Mouse (Mus musculus): Measurements from ENCODE around the gene Plin5.

DNA sequence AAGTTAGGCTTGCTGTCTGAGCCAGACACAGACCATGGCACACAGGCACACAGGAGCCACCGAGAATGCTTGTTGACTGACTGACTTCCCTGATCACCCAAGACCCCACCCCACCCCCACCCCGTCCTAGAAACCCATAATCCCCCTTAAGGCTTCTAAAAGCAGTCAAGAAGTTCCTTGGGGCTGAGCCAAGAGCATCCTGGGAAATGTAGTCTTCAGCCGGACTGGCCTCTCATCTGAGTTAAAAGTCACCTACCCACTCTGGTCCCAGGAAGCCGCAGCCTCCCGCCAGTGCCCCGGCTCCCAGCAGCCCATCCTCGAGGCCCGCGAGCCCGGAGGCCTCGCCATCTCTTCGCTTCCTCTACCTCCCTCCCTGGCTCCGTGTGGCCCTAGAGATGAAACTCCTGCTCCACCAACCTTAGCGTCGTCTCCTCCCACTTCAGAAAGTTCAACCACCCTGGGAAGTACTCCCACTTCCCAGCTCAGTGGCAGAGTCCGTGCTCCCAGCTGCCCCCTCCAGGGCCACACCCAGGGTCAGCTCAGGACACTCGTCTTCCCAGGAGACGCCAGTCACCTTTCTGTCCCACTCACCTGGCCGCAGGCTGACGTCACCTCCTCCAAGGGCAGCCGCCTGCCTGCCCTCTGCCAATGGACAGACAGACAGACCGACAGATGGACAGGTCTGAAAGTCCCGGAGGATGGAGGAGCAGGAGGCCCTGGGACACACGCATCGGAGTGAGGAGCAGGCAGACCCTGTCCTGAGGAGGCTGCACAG is 20.6 kb upstream of the Plin5 start:
- TF ChIP-seq CTCF (IDR thresholded peaks at IDR 0.05; ENCODE audit: low read depth, low read length), result no peak
- TF ChIP-seq POLR2A (IDR thresholded peaks at IDR 0.05; ENCODE audit: extremely low read depth, insufficient read depth, low read length), result no peak

Measured in liver, adult 2 months (tissue).